Mouse (Mus musculus) hindbrain, postnatal 0 days (tissue): ENCODE measurements at regions not wholly inside any gene's neighbourhood (a gene's known extent, or its start where the extent isn't known, plus 50 kb on each side); places are given as distances from the start of the nearest gene placed in this dataset.

Source experiments
- ATAC-seq: fragments of 200-750 bp; cut with Nextera tagmentation; 2 replicates; pipeline ENCODE4 v1.8.0; 2017; ENCODE audit warnings: mild to moderate bottlenecking, moderate TSS enrichment, moderate library complexity
- DNase-seq: peaks from one replicate; pipeline ENCODE4 v3.0.0-alpha.2; 2015; ENCODE audit warnings: low spot score
- H3K27ac ChIP-seq: fragments of 300-500 bp; sonication (generic); 2 replicates; pipeline ENCODE4 v1.5.1; 2014; ENCODE audit warnings: mild to moderate bottlenecking
- H3K27me3 ChIP-seq: fragments of 300-500 bp; sonication (generic); 2 replicates; pipeline ENCODE4 v1.6.1; 2014; ENCODE audit warnings: low read length, mixed read lengths; ENCODE audit not compliant: insufficient read depth
- H3K36me3 ChIP-seq: fragments of 300-500 bp; sonication (generic); 2 replicates; pipeline ENCODE4 v1.6.1; 2014; ENCODE audit warnings: low read length, mixed read lengths; ENCODE audit not compliant: insufficient read depth
- H3K4me1 ChIP-seq: fragments of 300-500 bp; sonication (generic); 2 replicates; pipeline ENCODE4 v1.6.1; 2014; ENCODE audit warnings: antibody characterized with exemption, low read length, mixed read lengths; ENCODE audit not compliant: insufficient read depth
- H3K4me2 ChIP-seq: fragments of 300-500 bp; sonication (generic); 2 replicates; pipeline ENCODE4 v1.6.1; 2014; ENCODE audit warnings: low read depth, mild to moderate bottlenecking, low read length, moderate library complexity, mixed read lengths
- H3K4me3 ChIP-seq: fragments of 300-500 bp; sonication (generic); 2 replicates; pipeline ENCODE4 v1.5.1; 2014; ENCODE audit warnings: low read length
- H3K9ac ChIP-seq: fragments of 300-500 bp; sonication (generic); replicated peaks from 2 replicates; pipeline ENCODE4 v1.6.1; 2014; ENCODE audit warnings: mild to moderate bottlenecking, low read length, moderate library complexity, mixed read lengths
- H3K9me3 ChIP-seq: fragments of 300-500 bp; sonication (generic); 2 replicates; pipeline ENCODE4 v1.6.1; 2016; ENCODE audit warnings: low read length, mixed read lengths
- CTCF ChIP-seq: IDR thresholded peaks from 2 replicates; pipeline ENCODE4 v1.5.1; 2016; ENCODE audit warnings: antibody characterized with exemption, control low read depth, low read depth
- WGBS: fragments of 180-500 bp; shearing (Covaris S2); extraction: QIAGEN DNeasy Blood & Tissue Kit; methylation state at CpG from one replicate; pipeline ENCODE4 v1.1.7; 2014; 5-methylcytosine and 5-hydroxymethylcytosine counted together

DNA sequence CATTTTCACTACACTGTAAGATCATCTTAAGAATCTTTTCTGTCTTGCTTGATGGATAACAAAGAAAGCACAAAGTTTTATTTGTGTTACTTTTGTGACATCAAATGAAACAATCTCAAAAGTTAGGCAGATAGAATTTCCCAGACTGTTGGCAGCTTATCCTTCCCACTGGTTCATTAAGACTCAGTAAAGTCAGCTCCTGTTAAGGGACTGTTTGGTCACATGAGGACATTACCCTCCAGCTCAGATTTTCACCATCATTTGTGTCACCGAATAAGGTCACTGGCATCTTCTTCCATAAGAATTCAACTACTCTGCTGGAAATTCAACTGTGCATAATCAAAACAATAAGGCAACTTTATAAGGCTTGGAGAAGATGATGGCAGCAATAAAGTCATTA lies 126.3 kb downstream of the Sucnr1 start:
- no peak for DNase-seq
- WGBS, result 64% methylated on average over 1 of the region's 1 CpGs
- H3K27ac ChIP-seq, result no peak overlapping the region

DNA sequence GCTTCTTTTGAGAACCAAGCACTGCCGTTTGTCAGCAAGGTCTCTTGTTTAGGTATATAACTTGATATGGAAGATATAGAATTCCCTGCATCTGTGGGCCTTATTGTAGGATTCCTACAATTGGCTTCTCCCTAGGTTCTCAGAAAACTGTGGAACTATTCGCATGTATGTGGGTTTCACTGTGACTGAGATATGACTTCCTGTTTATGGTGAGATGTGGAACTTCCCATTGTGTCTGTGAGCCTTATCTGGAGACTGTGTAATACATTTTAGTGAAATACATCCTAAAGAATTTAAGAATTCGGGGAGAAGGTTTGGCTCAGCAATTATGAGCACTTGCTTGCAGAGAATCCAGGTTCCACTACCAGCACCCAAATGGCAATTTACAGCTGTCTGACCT lies 137.3 kb downstream of the Sucnr1 start:
- H3K9me3 ChIP-seq, result no peaks in the 10 kb centered on the region
- no peak for ATAC-seq
- no peaks in the 10 kb centered on the region for H3K27me3 ChIP-seq
- no peak overlapping the region for H3K4me2 ChIP-seq
- H3K36me3 ChIP-seq, result no peaks in the 10 kb centered on the region
- H3K4me3 ChIP-seq, result no peak overlapping the region
- no peak for TF ChIP-seq CTCF
- H3K4me1 ChIP-seq, result no peaks in the 10 kb centered on the region
- WGBS, result 86% methylated on average over 3 of the region's 3 CpGs
- no peak overlapping the region for H3K9ac ChIP-seq
- DNase-seq, result no peak
- H3K27ac ChIP-seq, result no peak overlapping the region

More for the DNA sequence above, 126.3 kb downstream of the Sucnr1 start:
- TF ChIP-seq CTCF, result no peak
- Histone ChIP-seq H3K4me1 (no peaks in the 10 kb centered on the region), H3K4me2 (no peak overlapping the region), H3K4me3 (no peak overlapping the region), H3K27me3 (no peaks in the 10 kb centered on the region), H3K36me3 (no peaks in the 10 kb centered on the region), H3K9ac (no peak overlapping the region), H3K9me3 (no peaks in the 10 kb centered on the region)
- ATAC-seq, result no peak

DNA sequence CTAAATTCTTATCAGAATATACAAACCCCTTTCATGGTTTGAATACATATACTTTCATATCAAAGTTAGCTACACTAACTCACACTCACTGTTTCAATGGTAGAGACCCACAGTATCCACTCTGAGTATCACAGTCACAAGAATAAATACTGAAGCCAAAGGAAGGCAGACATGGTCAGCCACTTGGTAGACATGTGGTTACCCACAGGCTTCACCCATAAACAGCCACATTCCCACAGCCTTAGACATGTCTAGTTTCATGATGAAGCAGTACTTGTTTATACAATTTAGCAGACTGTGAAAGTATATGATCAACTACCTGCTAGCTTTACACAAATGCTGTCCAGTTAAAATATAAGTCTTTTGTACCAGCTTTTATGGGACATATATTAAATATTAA lies 159.0 kb downstream of the Sucnr1 start:
- no peaks in the 10 kb centered on the region for H3K9me3 ChIP-seq
- no peak for TF ChIP-seq CTCF
- H3K27me3 ChIP-seq, result no peaks in the 10 kb centered on the region
- no peaks in the 10 kb centered on the region for H3K36me3 ChIP-seq
- DNase-seq (no peak), ATAC-seq (no peak)
- no peak overlapping the region for H3K9ac ChIP-seq
- H3K4me1 ChIP-seq, result no peaks in the 10 kb centered on the region
- no peak overlapping the region for H3K4me2 ChIP-seq
- no peak overlapping the region for H3K27ac ChIP-seq
- no peak overlapping the region for H3K4me3 ChIP-seq

DNA sequence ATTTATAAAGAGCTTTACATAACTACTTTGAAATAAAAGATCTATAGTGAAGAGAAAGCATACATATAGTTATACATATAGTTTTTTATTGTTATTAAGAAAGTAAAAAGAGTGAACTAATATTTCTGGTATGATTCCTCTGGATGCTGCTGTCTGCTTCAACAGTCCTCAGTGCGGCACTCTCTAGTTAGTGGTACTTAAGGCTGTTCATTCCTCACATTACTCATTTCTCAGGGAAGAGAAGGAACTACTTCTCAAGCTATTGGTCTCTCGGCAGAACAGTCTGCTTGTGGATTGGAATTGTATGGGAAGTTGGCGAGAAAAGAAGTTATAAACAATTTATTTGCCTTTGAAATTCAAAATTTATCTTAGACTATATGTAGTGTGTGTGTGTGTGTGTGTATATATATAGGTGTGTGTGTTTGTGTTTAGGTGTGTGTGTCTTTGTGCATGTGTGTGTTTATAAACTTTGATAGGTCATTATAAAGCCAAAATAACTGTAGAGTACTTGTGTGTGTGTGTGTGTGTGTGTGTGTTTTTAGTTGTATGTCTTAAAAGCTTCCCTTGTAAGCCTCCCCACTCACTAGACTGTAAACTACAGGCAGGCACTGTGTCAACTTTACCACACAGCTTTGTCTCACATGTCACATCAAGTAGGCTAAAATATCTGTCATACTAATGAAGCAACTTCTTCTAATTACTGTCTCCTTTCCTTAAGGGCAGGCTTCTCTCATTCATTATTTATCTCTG lies 185.2 kb downstream of the Sucnr1 start:
- Histone ChIP-seq H3K4me2 (no peak overlapping the region), H3K27me3 (no peaks in the 10 kb centered on the region), H3K36me3 (no peaks in the 10 kb centered on the region), H3K9me3 (no peaks in the 10 kb centered on the region), H3K4me3 (no peak overlapping the region), H3K27ac (no peak overlapping the region), H3K4me1 (no peaks in the 10 kb centered on the region), H3K9ac (no peak overlapping the region)
- ATAC-seq (no peak), DNase-seq (no peak)
- 90% methylated on average over 3 of the region's 3 CpGs for WGBS
- TF ChIP-seq CTCF, result no peak

DNA sequence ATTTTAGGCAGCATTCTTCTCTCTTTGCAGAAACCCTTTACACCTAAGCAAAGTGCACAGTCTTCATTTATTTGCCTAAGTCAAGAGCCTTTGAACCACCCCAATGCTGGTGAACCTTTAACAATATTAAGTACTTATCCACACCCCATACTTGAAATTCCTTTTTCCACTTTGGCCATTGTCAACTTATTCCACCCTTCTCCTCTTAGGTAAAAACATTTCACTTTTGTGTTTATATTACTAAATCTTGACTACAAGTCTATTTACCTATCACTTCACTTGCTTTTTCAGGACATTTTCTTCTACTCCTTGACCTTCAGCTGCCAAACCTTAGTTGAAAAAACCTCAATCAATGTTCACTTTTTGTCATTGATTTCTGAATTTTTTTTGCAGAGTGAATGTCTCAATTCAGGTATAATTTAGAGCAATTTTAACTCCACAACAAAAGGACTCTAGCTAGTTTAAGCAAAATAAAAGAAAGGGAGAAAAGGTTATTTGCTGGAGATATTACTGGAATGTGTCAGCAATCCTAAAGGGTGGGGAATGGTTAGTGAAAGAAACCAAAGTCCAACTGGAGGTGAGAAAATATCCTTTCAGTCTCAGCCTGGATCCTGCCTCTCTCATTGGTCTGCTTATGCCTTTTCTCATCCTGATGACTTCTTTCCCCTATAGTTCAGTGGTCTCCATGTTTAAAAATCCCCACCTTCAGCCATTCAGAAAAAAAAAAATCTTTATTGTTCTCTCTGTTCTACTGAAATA lies 185.9 kb downstream of the Sucnr1 start:
- Histone ChIP-seq H3K9me3 (no peaks in the 10 kb centered on the region), H3K27me3 (no peaks in the 10 kb centered on the region), H3K9ac (no peak overlapping the region), H3K27ac (no peak overlapping the region), H3K4me2 (no peak overlapping the region), H3K4me1 (no peaks in the 10 kb centered on the region), H3K4me3 (no peak overlapping the region), H3K36me3 (no peaks in the 10 kb centered on the region)
- no peak for DNase-seq
- no peak for ATAC-seq
- no peak for TF ChIP-seq CTCF

DNA sequence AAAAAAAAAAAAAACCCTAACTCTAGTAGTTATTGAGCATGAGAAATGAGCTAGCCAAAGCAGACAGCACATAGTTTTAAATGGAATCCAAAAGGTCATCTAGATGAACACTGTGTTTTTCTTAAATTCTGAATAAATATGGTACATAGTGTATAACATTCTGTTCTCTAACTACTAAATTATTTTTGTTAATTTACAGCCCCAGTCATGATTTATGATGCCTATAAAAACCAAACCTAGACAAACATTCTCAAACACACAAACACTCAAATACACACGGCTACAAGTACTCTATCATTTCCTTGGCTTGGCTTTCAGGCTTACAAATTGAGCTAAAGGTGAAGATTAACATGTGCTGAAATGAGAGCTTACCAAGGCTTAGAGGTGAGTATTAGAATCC lies 188.8 kb downstream of the Sucnr1 start:
- Histone ChIP-seq H3K36me3 (no peaks in the 10 kb centered on the region), H3K9me3 (no peaks in the 10 kb centered on the region), H3K4me2 (no peak overlapping the region), H3K27me3 (no peaks in the 10 kb centered on the region), H3K4me3 (no peak overlapping the region), H3K27ac (no peak overlapping the region), H3K4me1 (no peaks in the 10 kb centered on the region), H3K9ac (no peak overlapping the region)
- ATAC-seq (no peak), DNase-seq (no peak)
- 86% methylated on average over 1 of the region's 1 CpGs for WGBS
- no peak for TF ChIP-seq CTCF

DNA sequence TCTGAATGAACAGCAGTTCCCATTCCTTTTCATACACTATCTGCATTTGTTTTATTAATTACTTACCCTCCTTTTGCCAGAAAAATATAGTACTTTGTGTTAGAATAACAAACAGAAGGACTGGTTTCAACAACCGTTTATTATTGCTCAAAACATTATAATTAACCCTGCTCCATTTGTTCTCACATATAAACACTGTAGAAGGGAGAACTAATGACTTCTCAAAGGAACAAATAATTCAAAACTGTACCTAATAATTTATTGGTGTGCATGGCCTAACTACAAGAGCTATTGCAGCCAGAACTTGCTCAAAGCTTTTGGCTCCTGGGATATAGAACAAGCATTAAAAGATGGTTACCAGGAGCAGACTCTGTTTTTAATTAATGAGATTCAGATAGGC lies 192.1 kb downstream of the Sucnr1 start:
- no peaks in the 10 kb centered on the region for H3K27me3 ChIP-seq
- H3K9me3 ChIP-seq, result no peaks in the 10 kb centered on the region
- 74% methylated on average over 1 of the region's 1 CpGs for WGBS
- ATAC-seq (no peak), DNase-seq (no peak)
- no peaks in the 10 kb centered on the region for H3K4me1 ChIP-seq
- TF ChIP-seq CTCF, result no peak
- H3K4me3 ChIP-seq, result no peak overlapping the region
- H3K36me3 ChIP-seq, result no peaks in the 10 kb centered on the region
- H3K9ac ChIP-seq, result no peak overlapping the region
- H3K4me2 ChIP-seq, result no peak overlapping the region
- H3K27ac ChIP-seq, result no peak overlapping the region
